Mouse (Mus musculus): ENCODE measurements around the gene Mpp6.

- TF ChIP-seq POLR2A (IDR thresholded peaks at IDR 0.05; ENCODE audit: insufficient read depth, low read length), result no peak
- TF ChIP-seq CTCF (IDR thresholded peaks at IDR 0.05; ENCODE audit: low read depth, low read length), result no peak
Observed at GRCm38 (mm10) chr6:50168821-50169220, 58.8 kb downstream of the Mpp6 start.
